In the genomic region with DNA sequence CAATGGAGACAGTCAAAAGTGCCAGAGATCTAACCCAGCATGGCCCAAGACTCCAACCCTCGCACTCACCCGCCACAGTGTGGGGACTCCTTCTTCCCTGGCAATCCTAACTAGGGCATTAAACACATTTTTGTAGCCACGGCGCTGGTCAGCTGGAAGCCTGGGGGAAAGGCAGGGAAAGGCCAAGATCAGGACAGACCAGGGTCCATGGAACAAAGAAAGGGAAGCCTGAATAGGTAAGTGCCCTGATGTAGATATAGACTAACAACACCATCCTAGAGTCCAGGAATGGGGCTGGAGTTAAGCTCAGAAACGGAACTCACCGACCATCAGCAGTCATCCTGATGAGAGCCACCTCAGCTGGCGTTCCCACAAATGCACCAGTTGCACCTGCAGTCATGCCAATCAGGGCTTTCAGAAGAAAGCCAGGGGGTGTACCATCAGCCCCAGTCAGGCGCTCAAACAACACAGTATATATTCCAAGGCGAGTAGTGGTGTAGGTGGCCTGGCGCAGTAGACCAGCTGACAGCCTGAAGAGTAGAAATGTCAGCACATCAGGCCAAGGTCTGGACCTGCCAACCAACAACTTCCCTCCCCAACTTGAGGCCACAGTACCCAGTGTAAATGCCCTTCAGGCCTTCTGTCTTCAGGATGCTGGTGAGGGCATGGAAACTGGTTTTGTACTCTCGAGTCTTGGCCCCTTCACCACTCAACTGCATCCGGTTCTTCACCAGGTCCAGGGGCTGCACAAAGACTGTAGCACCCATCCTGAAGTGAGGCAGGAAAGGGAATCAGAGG, we compare ENCODE assay signal across 9 mouse cellular contexts. TPM values are rescaled to one million over a fixed set of nuclear protein-coding genes. Genes with fewer than 3 reads are reported as not detected.
DNase-seq lines count a peak whose midpoint lies in the region; ATAC-seq and TF ChIP-seq lines count a peak whose summit lies in the region.
"Had no signal": no experiment of that assay in that cellular context is flagged by ENCODE, and none has a peak within 500 bp of the region (broad histone marks: within the 10 kb centered on the region; RNA-seq: fewer than 3 reads in every experiment).

No protein-coding gene starts in this region.

- peak overlapping the region; percentile 98 for H3K9ac ChIP-seq in liver, adult 2 months (ENCODE audit: low read depth, low read length)
- H3K9ac ChIP-seq in embryonic facial prominence, embryonic 15.5 days, result peak overlapping the region; percentile 93
- H3K9ac ChIP-seq in intestine, embryonic 14.5 days (ENCODE audit: low read length), result peak overlapping the region; percentile 82
- H3K9ac ChIP-seq in neural tube, embryonic 12.5 days, result peak overlapping the region; percentile 81

- no peak for TF ChIP-seq POLR2A in liver, adult 2 months (IDR thresholded peaks at IDR 0.05; ENCODE audit: extremely low read depth, insufficient read depth, low read length)

- peaks cover 18% of the 10 kb centered on the region for H3K4me1 ChIP-seq in liver, adult 2 months (ENCODE audit: control insufficient read depth, insufficient read depth, low read length)
- H3K4me1 ChIP-seq in embryonic facial prominence, embryonic 15.5 days, result peaks cover 40% of the 10 kb centered on the region
- H3K4me1 ChIP-seq in intestine, embryonic 14.5 days (replicated peaks; ENCODE audit: control insufficient read depth, insufficient read depth, low read length), result peaks cover 30% of the 10 kb centered on the region
- peaks cover 33% of the 10 kb centered on the region for H3K4me1 ChIP-seq in neural tube, embryonic 12.5 days

- no peak for TF ChIP-seq CTCF in liver, adult 2 months (IDR thresholded peaks at IDR 0.05; ENCODE audit: low read depth, low read length)

- H3K36me3 ChIP-seq in liver, adult 2 months (ENCODE audit: control insufficient read depth, insufficient read depth, low read length), result peaks cover 16% of the 10 kb centered on the region; the same call in 1 of the 2 replicates
- peaks cover 47% of the 10 kb centered on the region for H3K36me3 ChIP-seq in embryonic facial prominence, embryonic 15.5 days
- H3K36me3 ChIP-seq in intestine, embryonic 14.5 days (ENCODE audit: control insufficient read depth, insufficient read depth, low read length), result peaks cover 49% of the 10 kb centered on the region
- peaks cover 44% of the 10 kb centered on the region for H3K36me3 ChIP-seq in neural tube, embryonic 12.5 days

- H3K27ac ChIP-seq in liver, adult 2 months (replicated peaks; ENCODE audit: insufficient read depth, low read depth, low read length), result no peak overlapping the region
- H3K27ac ChIP-seq in embryonic facial prominence, embryonic 15.5 days (replicated peaks), result peak overlapping the region; percentile 99
- H3K27ac ChIP-seq in intestine, embryonic 14.5 days (ENCODE audit: low read depth), result peak overlapping the region; percentile 74; the same call in 1 of the 2 replicates
- H3K27ac ChIP-seq in neural tube, embryonic 12.5 days, result no peak overlapping the region

- no peaks in the 10 kb centered on the region for H3K27me3 ChIP-seq in liver, adult 2 months (ENCODE audit: control insufficient read depth, insufficient read depth, low read length)
- H3K27me3 ChIP-seq in embryonic facial prominence, embryonic 15.5 days, result no peaks in the 10 kb centered on the region
- H3K27me3 ChIP-seq in intestine, embryonic 14.5 days (replicated peaks; ENCODE audit: control insufficient read depth, insufficient read depth, low read length), result no peaks in the 10 kb centered on the region
- H3K27me3 ChIP-seq in neural tube, embryonic 12.5 days (replicated peaks), result no peaks in the 10 kb centered on the region; the same call in 1 of the 2 replicates

- no peaks in the 10 kb centered on the region for H3K9me3 ChIP-seq in embryonic facial prominence, embryonic 15.5 days (replicated peaks)
- H3K9me3 ChIP-seq in intestine, embryonic 14.5 days (ENCODE audit: control insufficient read depth, low read length), result no peaks in the 10 kb centered on the region
- no peaks in the 10 kb centered on the region for H3K9me3 ChIP-seq in neural tube, embryonic 12.5 days

- H3K4me2 ChIP-seq in embryonic facial prominence, embryonic 15.5 days (replicated peaks), result peak overlapping the region; percentile 74
- peak overlapping the region; percentile 96 for H3K4me2 ChIP-seq in intestine, embryonic 14.5 days (ENCODE audit: low read length)
- peak overlapping the region; percentile 86 for H3K4me2 ChIP-seq in neural tube, embryonic 12.5 days (replicated peaks)

- H3K79me2 ChIP-seq in liver, adult 2 months (ENCODE audit: control insufficient read depth, insufficient read depth, low read length), result peaks cover 17% of the 10 kb centered on the region; the same call in 1 of the 2 replicates

- 77% methylated on average over 12 of the region's 12 CpGs for WGBS in liver, adult 2 months
- WGBS in embryonic facial prominence, embryonic 15.5 days, result 89% methylated on average over 12 of the region's 12 CpGs
- WGBS in intestine, embryonic 14.5 days, result 90% methylated on average over 12 of the region's 12 CpGs
- 93% methylated on average over 12 of the region's 12 CpGs for WGBS in neural tube, embryonic 12.5 days

- no peak for DNase-seq in liver, adult 2 months (ENCODE audit: extremely low read depth, low read depth, low spot score)
- no peak for DNase-seq in liver
- DNase-seq in intestine, embryonic 14.5 days (ENCODE audit: low spot score), result no peak
- DNase-seq in Muller cell, postnatal 12 days (ENCODE audit: inconsistent ontology term), result no peak
- DNase-seq in urinary bladder, adult 2 months (ENCODE audit: low spot score), result no peak
- no peak for DNase-seq in layer of hippocampus, postnatal 14 days (ENCODE audit: low spot score in 2 of 2)
- DNase-seq: adrenal gland, postnatal 10 days had no signal

- no peak for ATAC-seq in embryonic facial prominence, embryonic 15.5 days (ENCODE audit: insufficient number of reproducible peaks, low FRiP score, low TSS enrichment, low read depth)
- no peak for ATAC-seq in intestine, embryonic 14.5 days (replicated peaks; ENCODE audit: low FRiP score, low TSS enrichment, low read depth)
- ATAC-seq in neural tube, embryonic 12.5 days (ENCODE audit: low FRiP score, low read depth), result no peak

- H3K4me3 ChIP-seq in liver, adult 2 months (ENCODE audit: insufficient read depth, low read depth, low read length), result peak overlapping the region; percentile 93
- H3K4me3 ChIP-seq in embryonic facial prominence, embryonic 15.5 days (replicated peaks), result peak overlapping the region; percentile 74
- H3K4me3 ChIP-seq in intestine, embryonic 14.5 days (ENCODE audit: low read depth, low read length), result peak overlapping the region; percentile 77
- H3K4me3 ChIP-seq in neural tube, embryonic 12.5 days, result peak overlapping the region; percentile 67

RNA-seq across cellular contexts. Expression of gene Rnf167, which starts 1.4 kb away (rescaled TPM):
- 34.3 and 37.7 TPM in 2 replicates for total RNA-seq in liver, adult 2 months (2014; rRNA removed)
- polyA plus RNA-seq in liver, adult 2 months (2012; rRNA removed), result 68.4 and 75.4 TPM in 2 replicates
- 129 and 147 TPM in 2 replicates for polyA plus RNA-seq in embryonic facial prominence, embryonic 15.5 days (2015; fragmentation: Nextera tagmentation; extraction: Ambion mirVana)
- polyA plus RNA-seq in intestine, embryonic 14.5 days (2014; fragmentation: Nextera tagmentation; extraction: Ambion mirVana), result 101 and 115 TPM in 2 replicates
- 91.0 and 101 TPM in 2 replicates for polyA plus RNA-seq in neural tube, embryonic 12.5 days (2016; fragmentation: Nextera tagmentation; extraction: Ambion mirVana)
- polyA plus RNA-seq in urinary bladder, adult 2 months (2012; rRNA removed), result 116 and 119 TPM in 2 replicates
- 10 to 100 TPM; 70.2 to 72.3 TPM for total RNA-seq in layer of hippocampus, postnatal 14 days (2021)

RNA-seq across cellular contexts. Expression of gene Slc25a11, which starts 1.6 kb away (rescaled TPM):
- 108 and 109 TPM in 2 replicates for total RNA-seq in liver, adult 2 months (2014; rRNA removed)
- 113 and 118 TPM in 2 replicates for polyA plus RNA-seq in liver, adult 2 months (2012; rRNA removed)
- polyA plus RNA-seq in embryonic facial prominence, embryonic 15.5 days (2015; fragmentation: Nextera tagmentation; extraction: Ambion mirVana), result 171 and 176 TPM in 2 replicates
- polyA plus RNA-seq in intestine, embryonic 14.5 days (2014; fragmentation: Nextera tagmentation; extraction: Ambion mirVana), result 155 and 158 TPM in 2 replicates
- polyA plus RNA-seq in neural tube, embryonic 12.5 days (2016; fragmentation: Nextera tagmentation; extraction: Ambion mirVana), result 152 TPM in 2 replicates
- polyA plus RNA-seq in urinary bladder, adult 2 months (2012; rRNA removed), result 93.9 and 96.9 TPM in 2 replicates
- 100 to 1,000 TPM; 124 to 127 TPM for total RNA-seq in layer of hippocampus, postnatal 14 days (2021)

RNA-seq across cellular contexts. Expression of gene Gp1ba, which starts 6.7 kb away (rescaled TPM):
- total RNA-seq in liver, adult 2 months (2014; rRNA removed), result 0.07 TPM in 1 of 2 replicates, not detected in the other
- polyA plus RNA-seq in liver, adult 2 months (2012; rRNA removed), result 0.09 TPM in 1 of 2 replicates, not detected in the other
- 0.23 and 0.32 TPM in 2 replicates for polyA plus RNA-seq in embryonic facial prominence, embryonic 15.5 days (2015; fragmentation: Nextera tagmentation; extraction: Ambion mirVana)
- 0.26 and 0.37 TPM in 2 replicates for polyA plus RNA-seq in intestine, embryonic 14.5 days (2014; fragmentation: Nextera tagmentation; extraction: Ambion mirVana)
- 0.26 and 0.49 TPM in 2 replicates for polyA plus RNA-seq in neural tube, embryonic 12.5 days (2016; fragmentation: Nextera tagmentation; extraction: Ambion mirVana)
- 0.01 and 0.10 TPM in 2 replicates for polyA plus RNA-seq in urinary bladder, adult 2 months (2012; rRNA removed)
- not detected for total RNA-seq in layer of hippocampus, postnatal 14 days (2021)

RNA-seq across cellular contexts. Expression of gene Pfn1, which starts 8.8 kb away (rescaled TPM):
- total RNA-seq in liver, adult 2 months (2014; rRNA removed), result 132 and 210 TPM in 2 replicates
- 583 and 713 TPM in 2 replicates for polyA plus RNA-seq in liver, adult 2 months (2012; rRNA removed)
- 1,669 and 1,769 TPM in 2 replicates for polyA plus RNA-seq in embryonic facial prominence, embryonic 15.5 days (2015; fragmentation: Nextera tagmentation; extraction: Ambion mirVana)
- polyA plus RNA-seq in intestine, embryonic 14.5 days (2014; fragmentation: Nextera tagmentation; extraction: Ambion mirVana), result 2,271 and 2,344 TPM in 2 replicates
- polyA plus RNA-seq in neural tube, embryonic 12.5 days (2016; fragmentation: Nextera tagmentation; extraction: Ambion mirVana), result 1,155 and 1,157 TPM in 2 replicates
- polyA plus RNA-seq in urinary bladder, adult 2 months (2012; rRNA removed), result 1,258 and 1,344 TPM in 2 replicates
- 100 to 1,000 TPM; 340 to 380 TPM for total RNA-seq in layer of hippocampus, postnatal 14 days (2021)

RNA-seq across cellular contexts. Expression of gene Eno3, which starts 11.3 kb away (rescaled TPM):
- total RNA-seq in liver, adult 2 months (2014; rRNA removed), result 3.0 and 3.3 TPM in 2 replicates
- 4.0 and 4.5 TPM in 2 replicates for polyA plus RNA-seq in liver, adult 2 months (2012; rRNA removed)
- 81.9 and 112 TPM in 2 replicates for polyA plus RNA-seq in embryonic facial prominence, embryonic 15.5 days (2015; fragmentation: Nextera tagmentation; extraction: Ambion mirVana)
- 13.5 and 16.3 TPM in 2 replicates for polyA plus RNA-seq in intestine, embryonic 14.5 days (2014; fragmentation: Nextera tagmentation; extraction: Ambion mirVana)
- 19.3 and 20.1 TPM in 2 replicates for polyA plus RNA-seq in neural tube, embryonic 12.5 days (2016; fragmentation: Nextera tagmentation; extraction: Ambion mirVana)
- polyA plus RNA-seq in urinary bladder, adult 2 months (2012; rRNA removed), result 104 and 126 TPM in 2 replicates
- total RNA-seq in layer of hippocampus, postnatal 14 days (2021), result 10 to 100 TPM in 1 of 2 experiments, 1 to 10 TPM in 1; 5.9 to 10.1 TPM

Comparison
In these comparisons a context has a peak if more than half of its experiments do, and no peak if none do; other contexts are left out.
1. H3K27ac ChIP-seq: peak in embryonic facial prominence, embryonic 15.5 days (single experiment) and intestine, embryonic 14.5 days (single experiment); none in liver, adult 2 months (single experiment) and neural tube, embryonic 12.5 days (single experiment).
2. Peak in every context shown above with its lines, with median percentiles within 50 percentile points of each other: H3K4me3 ChIP-seq, H3K9ac ChIP-seq and H3K4me2 ChIP-seq.